Comparison of ENCODE assay signal across 18 mouse cellular contexts in genomic region chr11:103099352-103099940, GRCm38 (mm10). TPM values are rescaled to one million over a fixed set of nuclear protein-coding genes. Genes with fewer than 3 reads are reported as not detected.
DNase-seq lines count a peak whose midpoint lies in the region; ATAC-seq and TF ChIP-seq lines count a peak whose summit lies in the region.
"Had no signal": no experiment of that assay in that cellular context is flagged by ENCODE, and none has a peak within 500 bp of the region (broad histone marks: within the 10 kb centered on the region; RNA-seq: fewer than 3 reads in every experiment).

No protein-coding gene starts in this region.

- no peak for TF ChIP-seq POLR2A in myocyte (IDR thresholded peaks at IDR 0.05; ENCODE audit: insufficient read length, low read depth)

- H3K9ac ChIP-seq in heart, embryonic 11.5 days (ENCODE audit: low read depth, low read length) = peak overlapping the region; percentile 39; the same call in 1 of the 2 replicates
- no peak overlapping the region for H3K9ac ChIP-seq in kidney, embryonic 16.5 days (replicated peaks; ENCODE audit: low read length)
- H3K9ac ChIP-seq: liver, embryonic 12.5 days; lung, embryonic 15.5 days; midbrain, embryonic 15.5 days had no signal

- H3K27ac ChIP-seq in heart, embryonic 11.5 days (ENCODE audit: low read depth, low read length) = 0 out of 2 replicates have a peak overlapping the region, but pooled peaks have one; percentile 15
- peak overlapping the region; percentile 25; the same call in 1 of the 2 replicates for H3K27ac ChIP-seq in kidney, embryonic 16.5 days (ENCODE audit: low read length)
- H3K27ac ChIP-seq: hindbrain, embryonic 10.5 days; kidney, postnatal 0 days; layer of hippocampus, adult 2 months; liver, embryonic 12.5 days; lung, embryonic 15.5 days; midbrain, embryonic 15.5 days had no signal

- WGBS in heart, embryonic 11.5 days (ENCODE audit: insufficient replicate concordance) = 57% methylated on average over 12 of the region's 12 CpGs
- WGBS in kidney, embryonic 16.5 days = 24% methylated on average over 12 of the region's 12 CpGs

- ATAC-seq in heart, embryonic 11.5 days (replicated peaks; ENCODE audit: insufficient number of reproducible peaks, low FRiP score, low TSS enrichment) = no peak
- no peak for ATAC-seq in kidney, embryonic 16.5 days (ENCODE audit: low FRiP score, low TSS enrichment)
- ATAC-seq: activated CD4-positive, CD25-positive, alpha-beta regulatory T cell, adult 4 months; forebrain, embryonic 14.5 days; liver, embryonic 12.5 days; midbrain, embryonic 15.5 days had no signal

- peaks cover 28% of the 10 kb centered on the region for H3K27me3 ChIP-seq in heart, embryonic 11.5 days (ENCODE audit: control insufficient read depth, insufficient read depth, low read length)
- no peaks in the 10 kb centered on the region; the same call in 1 of the 2 replicates for H3K27me3 ChIP-seq in kidney, embryonic 16.5 days (ENCODE audit: insufficient read depth, low read length)
- H3K27me3 ChIP-seq in myocyte (ENCODE audit: control insufficient read depth, insufficient read depth, insufficient read length) = no peaks in the 10 kb centered on the region

- DNase-seq in cerebellum, adult 9-11 months = peak; percentile 47
- DNase-seq in cerebellum, adult 18-20 months = no peak
- DNase-seq in heart, adult 18-20 months = no peak
- DNase-seq in kidney, adult 18-20 months = no peak
- no peak for DNase-seq in right cerebral cortex, postnatal 10 days (ENCODE audit: low spot score in 2 of 2)
- DNase-seq: adrenal gland, postnatal 36 days; thymus, postnatal 4 days had no signal

- no peaks in the 10 kb centered on the region for H3K36me3 ChIP-seq in heart, embryonic 11.5 days (ENCODE audit: control insufficient read depth, insufficient read depth, low read length)
- H3K36me3 ChIP-seq in kidney, embryonic 16.5 days (ENCODE audit: insufficient read depth, low read length) = no peaks in the 10 kb centered on the region
- H3K36me3 ChIP-seq in myocyte (ENCODE audit: control insufficient read depth, insufficient read depth) = no peaks in the 10 kb centered on the region
- H3K36me3 ChIP-seq: hindbrain, embryonic 10.5 days; liver, embryonic 12.5 days; lung, embryonic 15.5 days; midbrain, embryonic 15.5 days had no signal

- no peak overlapping the region for H3K4me3 ChIP-seq in heart, embryonic 11.5 days (ENCODE audit: low read depth, low read length)
- H3K4me3 ChIP-seq in kidney, embryonic 16.5 days (ENCODE audit: low read length) = no peak overlapping the region
- no peak overlapping the region for H3K4me3 ChIP-seq in myocyte
- H3K4me3 ChIP-seq: hindbrain, embryonic 10.5 days; layer of hippocampus, adult 2 months; liver, embryonic 12.5 days; lung, embryonic 15.5 days; midbrain, embryonic 15.5 days had no signal

- peaks cover 50% of the 10 kb centered on the region for H3K4me1 ChIP-seq in heart, embryonic 11.5 days (ENCODE audit: control insufficient read depth, insufficient read depth, low read length)
- peaks cover 69% of the 10 kb centered on the region for H3K4me1 ChIP-seq in kidney, embryonic 16.5 days (ENCODE audit: insufficient read depth, low read length)

- peaks cover 26% of the 10 kb centered on the region for H3K79me2 ChIP-seq in myocyte (ENCODE audit: control insufficient read depth, insufficient read depth)

- peak overlapping the region; percentile 14; the same call in 1 of the 2 replicates for H3K4me2 ChIP-seq in heart, embryonic 11.5 days
- H3K4me2 ChIP-seq in kidney, embryonic 16.5 days (replicated peaks; ENCODE audit: low read depth, low read length) = no peak overlapping the region
- peak overlapping the region; percentile 79 for H3K4me2 ChIP-seq in myocyte (ENCODE audit: low read depth)
- H3K4me2 ChIP-seq: liver, embryonic 12.5 days; lung, embryonic 15.5 days; midbrain, embryonic 15.5 days had no signal

- H3ac ChIP-seq in myocyte (ENCODE audit: control insufficient read depth, insufficient read length) = no peak overlapping the region

- H3K9me3 ChIP-seq in heart, embryonic 11.5 days (replicated peaks; ENCODE audit: control insufficient read depth, low read length) = no peaks in the 10 kb centered on the region
- no peaks in the 10 kb centered on the region for H3K9me3 ChIP-seq in kidney, embryonic 16.5 days (ENCODE audit: low read length)
- H3K9me3 ChIP-seq: hindbrain, embryonic 10.5 days; liver, embryonic 12.5 days; lung, embryonic 15.5 days; midbrain, embryonic 15.5 days had no signal

TF ChIP-seq in myocyte, 11 proteins besides CTCF, POLR2A, EP300 and RAD21:
- TF ChIP-seq MYOG (IDR thresholded peaks at IDR 0.05; ENCODE audit: control insufficient read depth in 1 of 3, insufficient read depth in 1 of 3, insufficient read length in 2 of 3, low read depth in 2 of 3) = no peak
- TF ChIP-seq REST (IDR thresholded peaks at IDR 0.05; ENCODE audit: insufficient read depth, insufficient read length) = no peak
- TF ChIP-seq CEBPB (IDR thresholded peaks at IDR 0.05; ENCODE audit: insufficient read depth, poor library complexity, severe bottlenecking) = no peak
- no peak for TF ChIP-seq USF1 (IDR thresholded peaks at IDR 0.05; ENCODE audit: low read depth)
- no peak for TF ChIP-seq MYOD1 (IDR thresholded peaks at IDR 0.05; ENCODE audit: control insufficient read depth in 1 of 3, insufficient read length in 2 of 3, low read depth in 2 of 3)
- no peak for TF ChIP-seq SRF (IDR thresholded peaks at IDR 0.05; ENCODE audit: control insufficient read depth, insufficient read length, low read depth)
- TF ChIP-seq MAX (IDR thresholded peaks at IDR 0.05; ENCODE audit: low read depth) = no peak
- TF ChIP-seq TCF12 (IDR thresholded peaks at IDR 0.05; ENCODE audit: insufficient read depth, poor library complexity, severe bottlenecking) = no peak
- no peak for TF ChIP-seq POLR2AphosphoS2 (IDR thresholded peaks at IDR 0.05; ENCODE audit: insufficient read length, low read depth)
- TF ChIP-seq E2F4 (IDR thresholded peaks at IDR 0.05; ENCODE audit: insufficient read depth) = no peak
- no peak for TF ChIP-seq TCF3 (IDR thresholded peaks at IDR 0.05; ENCODE audit: insufficient read length, low read depth)

RNA-seq across cellular contexts. Expression of gene Plcd3, which starts 2.0 kb away (rescaled TPM):
- 3.0 and 3.5 TPM in 2 replicates for polyA plus RNA-seq in heart, embryonic 11.5 days (2014; fragmentation: Nextera tagmentation; extraction: Ambion mirVana)
- total RNA-seq in heart, adult 18-20 months (2021) = 10 to 100 TPM; 11.0 to 14.5 TPM
- 8.2 and 8.7 TPM in 2 replicates for polyA plus RNA-seq in kidney, embryonic 16.5 days (2015; fragmentation: Nextera tagmentation; extraction: Ambion mirVana)
- polyA plus RNA-seq in myocyte (2012; fragmentation: generic; extraction: Trizol) = 20.6 TPM

RNA-seq across cellular contexts. Expression of gene Acbd4, which starts 2.0 kb away (rescaled TPM):
- polyA plus RNA-seq in heart, embryonic 11.5 days (2014; fragmentation: Nextera tagmentation; extraction: Ambion mirVana) = 11.2 and 11.8 TPM in 2 replicates
- 10 to 100 TPM; 28.6 to 41.4 TPM for total RNA-seq in heart, adult 18-20 months (2021)
- 28.7 and 29.9 TPM in 2 replicates for polyA plus RNA-seq in kidney, embryonic 16.5 days (2015; fragmentation: Nextera tagmentation; extraction: Ambion mirVana)
- polyA plus RNA-seq in myocyte (2012; fragmentation: generic; extraction: Trizol) = 55.2 TPM

RNA-seq across cellular contexts. Expression of gene Hexim1, which starts 16.6 kb away (rescaled TPM):
- polyA plus RNA-seq in heart, embryonic 11.5 days (2014; fragmentation: Nextera tagmentation; extraction: Ambion mirVana) = 4.2 and 4.4 TPM in 2 replicates
- 10 to 100 TPM; 20.0 to 21.5 TPM for total RNA-seq in heart, adult 18-20 months (2021)
- 5.5 and 6.6 TPM in 2 replicates for polyA plus RNA-seq in kidney, embryonic 16.5 days (2015; fragmentation: Nextera tagmentation; extraction: Ambion mirVana)
- 18.7 TPM for polyA plus RNA-seq in myocyte (2012; fragmentation: generic; extraction: Trizol)

RNA-seq across cellular contexts. Expression of gene Hexim2, which starts 32.8 kb away (rescaled TPM):
- polyA plus RNA-seq in heart, embryonic 11.5 days (2014; fragmentation: Nextera tagmentation; extraction: Ambion mirVana) = 3.5 and 5.6 TPM in 2 replicates
- 1 to 10 TPM; 1.6 to 1.7 TPM for total RNA-seq in heart, adult 18-20 months (2021)
- 11.3 and 11.8 TPM in 2 replicates for polyA plus RNA-seq in kidney, embryonic 16.5 days (2015; fragmentation: Nextera tagmentation; extraction: Ambion mirVana)
- polyA plus RNA-seq in myocyte (2012; fragmentation: generic; extraction: Trizol) = 8.8 TPM
